Mouse (Mus musculus) ES-Bruce4 (cell line): ENCODE measurements around the gene Dnah17.

Experiments used
- CTCF ChIP-seq: IDR thresholded peaks from one replicate; pipeline ENCODE4 v1.8.1; 2011; ENCODE audit warnings: low read depth, low read length
- EP300 ChIP-seq: IDR thresholded peaks from 2 replicates; pipeline ENCODE4 v1.6.1; 2011; ENCODE audit warnings: low read depth, low read length; ENCODE audit not compliant: insufficient read depth
- POLR2A ChIP-seq: IDR thresholded peaks from one replicate; pipeline ENCODE4 v1.8.1; 2011; ENCODE audit warnings: low read length; ENCODE audit not compliant: insufficient read depth

DNA sequence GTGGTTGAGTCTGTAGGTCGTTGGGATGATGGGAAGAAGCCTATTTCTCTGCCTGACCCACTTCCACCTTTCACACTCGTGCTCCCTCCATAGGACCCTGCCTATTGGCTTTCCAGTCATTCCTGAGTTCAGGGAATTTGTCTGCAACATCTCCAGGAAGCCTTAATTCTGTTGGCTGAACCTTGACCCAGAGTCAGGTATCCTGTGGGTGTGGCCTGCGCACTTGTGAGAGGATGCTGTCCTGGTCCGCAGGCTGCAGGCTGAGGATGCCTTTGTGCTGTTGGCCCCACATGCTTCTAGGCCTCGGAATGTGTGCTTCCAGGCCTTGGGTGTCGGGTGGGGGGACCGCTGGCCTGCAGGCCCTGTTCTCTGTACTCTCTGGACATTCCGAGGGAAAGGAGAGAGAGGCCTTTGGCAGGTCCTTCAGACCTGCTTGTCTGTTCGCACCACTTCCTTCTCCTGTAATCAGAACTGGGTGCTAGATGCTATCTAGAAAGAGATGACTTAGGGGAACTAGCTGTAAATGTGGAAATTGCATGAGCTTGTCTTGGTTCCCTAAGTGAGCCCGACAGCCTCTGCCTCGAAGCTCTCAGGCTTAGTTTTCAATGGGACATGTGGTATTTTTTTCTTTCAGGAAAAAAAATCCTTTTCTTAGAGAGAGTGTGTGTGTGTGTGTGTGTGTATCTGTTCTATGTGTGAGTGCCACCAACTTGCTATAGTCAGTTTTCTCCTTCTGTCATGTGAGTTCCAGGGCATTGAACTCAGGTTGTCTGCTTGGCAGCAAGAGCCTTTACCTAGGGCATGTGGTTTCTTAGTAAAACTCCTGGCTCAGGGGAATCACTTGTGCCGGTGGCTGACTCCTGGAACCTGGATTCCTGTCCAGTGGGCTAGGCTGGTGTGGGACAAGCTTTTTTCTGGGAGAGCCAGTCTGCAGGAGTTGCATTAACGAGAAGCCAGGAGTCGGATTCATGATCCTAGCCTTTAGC, 137.0 kb downstream of the Dnah17 start:
- no peak for TF ChIP-seq POLR2A
- TF ChIP-seq EP300 = no peak
- TF ChIP-seq CTCF = no peak
